Mouse (Mus musculus) heart, adult 2 months (tissue): ENCODE data around the gene Rnf19b. TPM values are rescaled to one million over a fixed set of nuclear protein-coding genes. Genes with fewer than 3 reads are reported as not detected.

Experiments
- DNase-seq, 2 experiments: peaks; one replicate each; pipeline ENCODE4 v3.0.0; 2021
- H3K27ac ChIP-seq: fragments of 200-600 bp; 2 replicates; pipeline ENCODE4 v1.8.1; 2022
- H3K27me3 ChIP-seq: fragments of 200-500 bp; 2 replicates; pipeline ENCODE4 v1.6.1; 2012; ENCODE audit warnings: mild to moderate bottlenecking, low read length, inconsistent platforms, mixed read lengths; ENCODE audit not compliant: control insufficient read depth, insufficient read depth
- H3K36me3 ChIP-seq: fragments of 200-500 bp; 2 replicates; pipeline ENCODE4 v1.6.1; 2012; ENCODE audit warnings: low read length, inconsistent platforms; ENCODE audit not compliant: control insufficient read depth, insufficient read depth
- H3K4me1 ChIP-seq: fragments of 200-500 bp; 2 replicates; pipeline ENCODE4 v1.6.1; 2011; ENCODE audit warnings: low read length; ENCODE audit not compliant: control insufficient read depth, insufficient read depth
- H3K4me3 ChIP-seq: fragments of 200-600 bp; 2 replicates; pipeline ENCODE4 v1.8.1; 2022
- H3K79me2 ChIP-seq: fragments of 200-500 bp; replicated peaks from 2 replicates; pipeline ENCODE4 v1.6.1; 2012; ENCODE audit warnings: mild to moderate bottlenecking, inconsistent platforms, low read length, moderate library complexity, mixed read lengths; ENCODE audit not compliant: control insufficient read depth, insufficient read depth
- H3K9ac ChIP-seq: fragments of 200-500 bp; 2 replicates; pipeline ENCODE4 v1.6.1; 2012; ENCODE audit warnings: low read depth, mild to moderate bottlenecking, control low read depth, inconsistent platforms, low read length, mixed read lengths
- CTCF ChIP-seq: fragments of 200-600 bp; IDR thresholded peaks from 2 replicates; pipeline ENCODE4 v1.8.1; 2022; ENCODE audit warnings: antibody characterized with exemption, mild to moderate bottlenecking, moderate library complexity
- EP300 ChIP-seq: fragments of 200-500 bp; IDR thresholded peaks from 2 replicates; pipeline ENCODE4 v1.6.1; 2011; ENCODE audit warnings: low read depth, low read length, control low read depth; ENCODE audit not compliant: insufficient read depth
- POLR2A ChIP-seq: fragments of 200-500 bp; IDR thresholded peaks from 2 replicates; pipeline ENCODE4 v1.6.1; 2011; ENCODE audit warnings: mild to moderate bottlenecking, low read depth, low read length, control low read depth; ENCODE audit not compliant: insufficient read depth
- WGBS: fragments of 180-500 bp; shearing (Covaris S2); methylation state at CpG from one replicate; pipeline ENCODE4 v1.1.7; 2018; 5-methylcytosine and 5-hydroxymethylcytosine counted together
- intact Hi-C: fragments of 180-260 bp; cut with DNase I; formaldehyde crosslinking; loops from one replicate; pipeline ENCODE4 v1.15.1; 2025
- polyA plus RNA-seq: library from polyadenylated mRNA; depleted of rRNA; stranded (reverse); fragments of >200 nt; gene quantifications from 2 replicates; pipeline ENCODE4 v1.2.3, GENCODE M21; 2012
- total RNA-seq, 2 experiments: library from RNA; stranded (reverse); gene quantifications; 2 replicates each; pipeline ENCODE4 v1.2.3; 2021

Rnf19b gene
- total and polyA plus RNA-seq, 3 experiments: 21.1 to 28.1 (median 27.1) TPM

DNA sequence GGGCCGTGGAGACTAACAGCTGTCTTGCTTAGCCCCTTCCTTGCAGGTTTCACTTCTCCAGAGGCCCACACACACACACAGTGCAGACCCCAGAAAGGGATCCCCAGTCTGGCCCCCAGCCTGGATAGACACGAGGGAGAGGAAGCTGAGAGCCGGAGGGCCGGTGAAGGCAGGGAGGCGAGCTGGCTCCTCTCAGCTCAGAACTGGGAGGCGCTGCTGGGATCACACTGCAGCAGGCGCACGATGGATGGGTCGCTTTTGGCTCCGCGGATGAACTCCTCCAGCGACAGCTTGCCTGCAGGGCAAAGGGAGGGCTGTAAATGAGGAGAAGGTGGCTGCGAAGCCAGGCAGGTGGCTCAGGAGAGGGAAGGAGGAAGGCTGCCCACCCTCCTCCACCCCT is 54.2 kb downstream of the Rnf19b start:
- no peak for DNase-seq
- WGBS: 54% methylated on average over 13 of the region's 13 CpGs
- H3K36me3 ChIP-seq: no peaks in the 10 kb centered on the region
- TF ChIP-seq CTCF: no peak
- no peak for TF ChIP-seq EP300
- TF ChIP-seq POLR2A: no peak
- H3K27ac ChIP-seq: no peak overlapping the region
- no peaks in the 10 kb centered on the region for H3K4me1 ChIP-seq
- intact Hi-C loops: no loop called here
- H3K4me3 ChIP-seq: no peak overlapping the region
- H3K79me2 ChIP-seq: no peaks in the 10 kb centered on the region
- no peak overlapping the region for H3K9ac ChIP-seq
- peaks cover 3% of the 10 kb centered on the region; the same call in 1 of the 2 replicates for H3K27me3 ChIP-seq

DNA sequence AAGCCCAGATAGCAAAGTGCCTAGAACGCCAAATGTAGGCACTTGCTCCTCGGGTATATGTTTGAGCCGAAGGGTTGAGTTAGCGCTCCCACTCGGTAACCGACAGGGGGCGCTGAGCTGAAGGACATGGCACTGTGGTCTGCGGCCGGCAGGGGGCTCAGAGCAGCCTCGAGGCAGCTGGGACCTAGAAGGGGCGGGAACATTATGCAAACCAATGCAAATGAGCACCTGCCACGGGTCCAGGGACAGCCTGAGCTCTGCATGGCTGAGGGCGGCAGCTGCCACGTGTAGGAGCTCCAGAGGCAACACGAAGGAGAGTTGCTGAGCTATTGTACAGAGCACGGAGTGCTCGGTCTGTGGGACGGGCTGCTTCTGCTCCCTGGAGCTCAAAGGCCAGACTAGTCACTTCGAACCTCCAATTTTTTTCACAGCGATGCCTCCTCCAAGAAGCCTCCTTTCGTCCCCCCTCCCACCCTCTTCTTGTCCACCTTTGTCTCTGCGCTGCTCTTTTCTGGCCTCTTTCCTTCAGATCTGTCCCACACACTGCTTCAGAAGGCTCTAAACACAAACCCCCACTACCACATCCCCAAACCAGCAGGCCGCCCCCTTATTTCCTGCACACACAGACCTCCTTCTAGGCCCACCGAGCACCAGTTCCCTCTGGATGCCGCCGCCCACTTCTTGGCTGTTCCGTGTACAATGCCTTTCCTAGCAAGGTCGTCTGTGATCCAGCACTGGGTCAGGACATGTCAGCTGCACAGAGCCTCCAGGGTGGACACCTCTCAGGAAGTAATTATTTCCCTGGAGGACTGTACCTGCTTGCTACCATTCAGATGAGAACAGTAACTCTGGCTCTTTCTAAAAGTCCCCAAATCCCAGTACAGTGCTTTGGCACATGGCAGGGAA is 55.3 kb downstream of the Rnf19b start:
- H3K27me3 ChIP-seq: peaks cover 3% of the 10 kb centered on the region; the same call in 1 of the 2 replicates
- H3K4me1 ChIP-seq: no peaks in the 10 kb centered on the region
- intact Hi-C loops: no loop called here
- no peaks in the 10 kb centered on the region for H3K36me3 ChIP-seq
- WGBS: 31% methylated on average over 28 of the region's 28 CpGs
- H3K4me3 ChIP-seq: no peak overlapping the region
- no peak overlapping the region for H3K9ac ChIP-seq
- TF ChIP-seq POLR2A (no peak), CTCF (peak; percentile 68)
- H3K79me2 ChIP-seq: no peaks in the 10 kb centered on the region
- DNase-seq: peak; percentile 23 to 40
- no peak overlapping the region for H3K27ac ChIP-seq

DNA sequence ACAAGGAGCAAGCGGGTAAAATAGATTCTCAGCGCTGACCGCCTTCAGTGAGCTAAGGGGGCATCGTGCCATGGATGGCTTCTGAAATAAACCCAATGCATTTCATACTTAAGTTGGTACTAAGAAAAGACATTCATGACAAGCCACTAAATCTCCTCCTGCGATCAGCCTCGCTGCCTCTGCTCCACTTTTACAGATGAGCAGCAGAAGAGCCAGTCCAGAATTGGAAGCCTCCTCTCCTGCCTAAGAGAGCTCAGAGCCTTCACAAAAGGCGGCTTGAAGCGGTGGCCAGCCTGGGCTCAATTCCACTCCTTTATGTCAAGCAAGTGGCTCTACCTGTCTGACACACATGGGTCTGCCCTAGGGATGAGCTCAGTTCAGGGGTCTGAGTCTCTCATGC is 58.6 kb downstream of the Rnf19b start:
- no peak for DNase-seq
- H3K36me3 ChIP-seq: no peaks in the 10 kb centered on the region
- no peak overlapping the region for H3K4me3 ChIP-seq
- intact Hi-C loops: no loop called here
- WGBS: 89% methylated on average over 8 of the region's 8 CpGs
- TF ChIP-seq CTCF: no peak
- H3K9ac ChIP-seq: no peak overlapping the region
- H3K4me1 ChIP-seq: no peaks in the 10 kb centered on the region
- no peaks in the 10 kb centered on the region for H3K79me2 ChIP-seq
- peaks cover 9% of the 10 kb centered on the region for H3K27me3 ChIP-seq
- no peak overlapping the region for H3K27ac ChIP-seq

DNA sequence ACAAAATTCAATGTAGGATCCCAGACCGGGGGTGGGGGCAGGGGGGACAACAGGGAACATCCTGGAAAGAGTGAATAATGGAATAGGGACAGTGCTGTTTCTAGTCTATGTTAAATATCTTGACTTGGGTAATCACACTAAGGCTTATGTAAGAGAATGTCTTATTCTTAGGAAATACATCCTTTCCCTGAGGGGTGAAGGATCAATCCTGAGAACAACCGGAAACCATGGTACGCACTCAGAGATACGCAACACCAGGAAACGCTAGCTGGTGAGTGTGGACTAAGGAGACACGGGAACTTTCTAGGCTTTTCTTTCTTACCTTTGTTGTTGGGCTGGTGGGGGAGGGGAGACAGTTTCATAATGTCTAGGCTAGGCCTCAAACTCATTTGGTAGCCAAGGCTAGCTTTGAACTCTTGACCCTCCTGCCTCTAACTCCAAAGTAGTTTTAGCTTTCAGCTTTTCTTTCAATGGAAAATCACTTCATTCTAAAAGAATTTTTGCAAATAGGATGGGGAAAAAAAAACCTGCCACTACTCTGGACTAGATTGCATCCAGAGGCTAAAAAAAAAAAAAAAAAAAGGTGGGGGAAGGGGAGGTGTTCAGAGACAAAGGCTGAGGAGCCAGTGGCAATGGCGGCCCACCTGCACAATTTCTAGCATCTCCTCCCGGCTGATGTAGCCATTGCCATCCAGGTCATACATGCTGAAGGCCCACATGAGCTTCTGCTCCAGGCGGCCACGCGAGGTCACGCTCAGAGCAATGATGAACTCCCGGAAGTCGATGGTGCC is 59.8 kb downstream of the Rnf19b start:
- WGBS: 80% methylated on average over 14 of the region's 14 CpGs
- H3K4me3 ChIP-seq: no peak overlapping the region
- peaks cover 11% of the 10 kb centered on the region for H3K27me3 ChIP-seq
- no peak overlapping the region for H3K9ac ChIP-seq
- TF ChIP-seq EP300 (no peak), CTCF (no peak), POLR2A (no peak)
- H3K4me1 ChIP-seq: no peaks in the 10 kb centered on the region
- DNase-seq: no peak
- intact Hi-C loops: no loop called here
- no peak overlapping the region for H3K27ac ChIP-seq
- H3K36me3 ChIP-seq: no peaks in the 10 kb centered on the region
- H3K79me2 ChIP-seq: no peaks in the 10 kb centered on the region

DNA sequence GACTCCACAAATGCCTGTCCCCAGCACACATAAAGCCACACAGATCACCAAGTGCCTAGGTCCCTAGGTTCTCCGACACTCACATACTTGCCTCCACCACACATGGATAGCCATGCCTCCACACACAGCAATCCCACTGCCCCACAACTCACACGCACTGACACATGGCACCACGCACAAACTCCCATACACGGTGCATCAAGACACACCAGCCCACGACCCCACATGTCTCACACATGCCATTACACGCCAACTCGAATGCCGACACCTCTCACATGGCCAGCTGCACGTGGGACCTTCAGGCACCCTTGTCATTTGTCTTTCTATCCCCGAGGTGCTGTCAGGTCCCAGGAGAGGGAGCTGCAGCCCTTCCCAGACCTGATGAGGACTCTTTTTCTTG is 61.6 kb downstream of the Rnf19b start:
- TF ChIP-seq EP300 (no peak), POLR2A (no peak), CTCF (no peak)
- intact Hi-C loops: no loop called here
- no peak for DNase-seq
- H3K4me1 ChIP-seq: no peaks in the 10 kb centered on the region
- WGBS: 71% methylated on average over 10 of the region's 10 CpGs
- no peaks in the 10 kb centered on the region for H3K79me2 ChIP-seq
- no peak overlapping the region for H3K9ac ChIP-seq
- H3K27me3 ChIP-seq: peaks cover 14% of the 10 kb centered on the region
- no peak overlapping the region for H3K4me3 ChIP-seq
- H3K27ac ChIP-seq: no peak overlapping the region
- no peaks in the 10 kb centered on the region for H3K36me3 ChIP-seq
